Mouse (Mus musculus) B cell, adult 62 days (primary cell): Measurements from ENCODE around the gene Tnni3k. TPM values are rescaled to one million over a fixed set of nuclear protein-coding genes. Genes with fewer than 3 reads are reported as not detected.

Experiments used
- total RNA-seq: library from RNA; stranded (reverse); gene quantifications from 4 replicates; pipeline ENCODE4 v1.2.4, GENCODE M21; 2023

Gene Tnni3k
- total RNA-seq: not detected in 4 replicates

GRCm38 (mm10) chr3:155055231-155055916, at the start of gene Tnni3k:
Tnni3k (minus strand) TSS chr3:155055407.

GRCm38 (mm10) chr3:155093116-155093956, 38.1 kb upstream of the Tnni3k start, which contains the start of the genes Fpgt and Lrriq3:
Fpgt (minus strand) TSS chr3:155093403.
Lrriq3 (plus strand) TSS chr3:155093434.

Other genes with a start within 250 kb of the Tnni3k start
- gene Fpgt, start 38.0 kb upstream of the Tnni3k start, total RNA-seq: 13.0 to 23.0 TPM (median 16.1 TPM) in 4 replicates
- 0.34 to 0.60 TPM (median 0.52 TPM) in 3 of 4 replicates, not detected in the other for gene Lrriq3, start 38.0 kb upstream of the Tnni3k start, total RNA-seq